Mouse (Mus musculus): ENCODE measurements around the gene Ugt1a6b. TPM values are rescaled to one million over a fixed set of nuclear protein-coding genes. Genes with fewer than 3 reads are reported as not detected.
"Not testable (repeated sequence)": the region's sequence is repeated elsewhere in the genome, so short reads cannot be mapped to it uniquely, and the experiment has no call there.

Gene Ugt1a6b
- total RNA-seq, 1 experiment: 0.13 TPM

- Histone ChIP-seq H3K36me3 (ENCODE audit: control insufficient read depth, insufficient read depth, low read length, poor library complexity, severe bottlenecking) (no peaks in the 10 kb centered on the region), H3K9me3 (ENCODE audit: control insufficient read depth, insufficient read depth, low read depth, low read length) (no peaks in the 10 kb centered on the region), H3K9ac (ENCODE audit: insufficient read depth, low read depth, low read length, poor library complexity, severe bottlenecking) (no peak overlapping the region), H3K4me1 (ENCODE audit: control insufficient read depth in 2 of 2, insufficient read depth in 2 of 2, low read length in 2 of 2, poor library complexity in 1 of 2) (no peaks in the 10 kb centered on the region), H3K4me3 (ENCODE audit: insufficient read depth in 1 of 2, low read depth in 1 of 2, low read length in 2 of 2, poor library complexity in 1 of 2, severe bottlenecking in 1 of 2) (no peak overlapping the region), H3K27ac (ENCODE audit: insufficient read depth, low read depth, low read length, poor library complexity, severe bottlenecking) (no peak overlapping the region)
- in situ Hi-C loops (cut with MboI; ENCODE audit: low sequenced_read_pairs in 2 of 2, unreplicated experiment in 2 of 2): no loop called here
- DNase-seq (ENCODE audit: low read depth, low spot score): no peak
- TF ChIP-seq MAFK (IDR thresholded peaks at IDR 0.05; ENCODE audit: insufficient read depth, low read depth, low read length) (no peak), ZNF384 (IDR thresholded peaks at IDR 0.05; ENCODE audit: low read depth, low read length) (no peak), ZC3H11A (IDR thresholded peaks at IDR 0.05; ENCODE audit: borderline replicate concordance, low read depth, low read length) (no peak), CHD2 (IDR thresholded peaks at IDR 0.05; ENCODE audit: low read depth, low read length) (no peak), HCFC1 (IDR thresholded peaks at IDR 0.05; ENCODE audit: borderline replicate concordance, insufficient read depth, low read length) (no peak)
These were observed 121.2 kb downstream of the Ugt1a6b start for GRCm38 (mm10) chr1:88224029-88224776.

DNA sequence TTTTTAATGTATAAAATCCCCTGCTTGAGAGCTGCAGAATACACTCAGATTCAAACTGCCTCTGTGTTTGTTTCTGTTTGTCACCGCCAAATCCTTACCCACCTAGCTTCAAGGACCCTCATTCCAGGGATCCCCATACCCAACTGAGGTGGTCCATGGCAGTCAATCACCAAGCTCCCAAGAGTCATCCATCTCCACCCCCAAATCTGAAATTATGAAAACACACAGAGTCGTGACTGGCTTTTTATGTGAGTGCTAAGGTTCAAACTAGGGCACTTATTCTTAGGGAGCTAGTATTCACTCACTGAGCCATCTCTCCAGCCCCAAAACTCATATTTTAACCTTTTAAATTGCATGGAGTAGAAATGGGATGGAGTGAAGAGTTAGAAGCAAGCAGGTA lies 122.2 kb downstream of the Ugt1a6b start:
- DNase-seq (ENCODE audit: low read depth, low spot score); H3K36me3 ChIP-seq (ENCODE audit: control insufficient read depth, insufficient read depth, low read length, poor library complexity, severe bottlenecking); H3K9ac ChIP-seq (ENCODE audit: insufficient read depth, low read depth, low read length, poor library complexity, severe bottlenecking); in situ Hi-C loops (cut with MboI; ENCODE audit: low sequenced_read_pairs in 2 of 2, unreplicated experiment in 2 of 2); H3K9me3 ChIP-seq (ENCODE audit: control insufficient read depth, insufficient read depth, low read depth, low read length); H3K4me3 ChIP-seq (ENCODE audit: insufficient read depth in 1 of 2, low read depth in 1 of 2, low read length in 2 of 2, poor library complexity in 1 of 2, severe bottlenecking in 1 of 2); H3K4me1 ChIP-seq (ENCODE audit: control insufficient read depth in 2 of 2, insufficient read depth in 2 of 2, low read length in 2 of 2, poor library complexity in 1 of 2); H3K27ac ChIP-seq (ENCODE audit: insufficient read depth, low read depth, low read length, poor library complexity, severe bottlenecking): not testable (repeated sequence)

GRCm38 (mm10) chr1:88225741-88226140 lies 122.7 kb downstream of the Ugt1a6b start:
- TF ChIP-seq CHD2 (IDR thresholded peaks at IDR 0.05; ENCODE audit: low read depth, low read length) (no peak), HCFC1 (IDR thresholded peaks at IDR 0.05; ENCODE audit: borderline replicate concordance, insufficient read depth, low read length) (no peak), ZC3H11A (IDR thresholded peaks at IDR 0.05; ENCODE audit: borderline replicate concordance, low read depth, low read length) (no peak), ZNF384 (IDR thresholded peaks at IDR 0.05; ENCODE audit: low read depth, low read length) (no peak), MAFK (IDR thresholded peaks at IDR 0.05; ENCODE audit: insufficient read depth, low read depth, low read length) (no peak)
- Histone ChIP-seq H3K36me3 (ENCODE audit: control insufficient read depth, insufficient read depth, low read length, poor library complexity, severe bottlenecking) (no peaks in the 10 kb centered on the region), H3K27ac (ENCODE audit: insufficient read depth, low read depth, low read length, poor library complexity, severe bottlenecking) (no peak overlapping the region), H3K4me3 (ENCODE audit: insufficient read depth in 1 of 2, low read depth in 1 of 2, low read length in 2 of 2, poor library complexity in 1 of 2, severe bottlenecking in 1 of 2) (no peak overlapping the region), H3K4me1 (ENCODE audit: control insufficient read depth in 2 of 2, insufficient read depth in 2 of 2, low read length in 2 of 2, poor library complexity in 1 of 2) (no peaks in the 10 kb centered on the region), H3K9ac (ENCODE audit: insufficient read depth, low read depth, low read length, poor library complexity, severe bottlenecking) (no peak overlapping the region), H3K9me3 (ENCODE audit: control insufficient read depth, insufficient read depth, low read depth, low read length) (no peaks in the 10 kb centered on the region)
- no peak for DNase-seq (ENCODE audit: low read depth, low spot score)
- in situ Hi-C loops (cut with MboI; ENCODE audit: low sequenced_read_pairs in 2 of 2, unreplicated experiment in 2 of 2): no loop called here

GRCm38 (mm10) chr1:88226670-88227379 lies 123.8 kb downstream of the Ugt1a6b start, which contains the start of gene Mroh2a:
Gene Mroh2a (plus strand): TSS chr1:88226986.
- no peaks in the 10 kb centered on the region for H3K4me1 ChIP-seq (ENCODE audit: control insufficient read depth in 2 of 2, insufficient read depth in 2 of 2, low read length in 2 of 2, poor library complexity in 1 of 2)
- in situ Hi-C loops (cut with MboI; ENCODE audit: low sequenced_read_pairs in 2 of 2, unreplicated experiment in 2 of 2): no loop called here

More at GRCm38 (mm10) chr1:88226670-88227379, 123.8 kb downstream of the Ugt1a6b start, which contains the start of gene Mroh2a:
- no peak within 1 kb of the TSS for H3K27ac ChIP-seq (ENCODE audit: insufficient read depth, low read depth, low read length, poor library complexity, severe bottlenecking)
- no peak within 1 kb of the TSS for H3K4me3 ChIP-seq (ENCODE audit: insufficient read depth in 1 of 2, low read depth in 1 of 2, low read length in 2 of 2, poor library complexity in 1 of 2, severe bottlenecking in 1 of 2)
- DNase-seq (ENCODE audit: low read depth, low spot score): no peak
- H3K36me3 ChIP-seq (ENCODE audit: control insufficient read depth, insufficient read depth, low read length, poor library complexity, severe bottlenecking): no peaks in the 10 kb centered on the region
- no peak within 1 kb of the TSS for H3K9ac ChIP-seq (ENCODE audit: insufficient read depth, low read depth, low read length, poor library complexity, severe bottlenecking)
- H3K9me3 ChIP-seq (ENCODE audit: control insufficient read depth, insufficient read depth, low read depth, low read length): no peaks in the 10 kb centered on the region
- TF ChIP-seq ZNF384 (IDR thresholded peaks at IDR 0.05; ENCODE audit: low read depth, low read length) (no peak), ZC3H11A (IDR thresholded peaks at IDR 0.05; ENCODE audit: borderline replicate concordance, low read depth, low read length) (no peak), HCFC1 (IDR thresholded peaks at IDR 0.05; ENCODE audit: borderline replicate concordance, insufficient read depth, low read length) (no peak), CHD2 (IDR thresholded peaks at IDR 0.05; ENCODE audit: low read depth, low read length) (no peak), MAFK (IDR thresholded peaks at IDR 0.05; ENCODE audit: insufficient read depth, low read depth, low read length) (no peak)
